Mouse (Mus musculus) embryonic facial prominence, embryonic 14.5 days (tissue): ENCODE results near the gene Cdk14. TPM values are rescaled to one million over a fixed set of nuclear protein-coding genes. Genes with fewer than 3 reads are reported as not detected.

Experiments
- ATAC-seq: fragments of 200-750 bp; cut with Nextera tagmentation; 2 replicates; pipeline ENCODE4 v1.8.0; 2017; ENCODE audit warnings: low read depth, moderate number of reproducible peaks, moderate TSS enrichment
- DNase-seq: peaks from one replicate; pipeline ENCODE4 v3.0.0-alpha.2; 2015; ENCODE audit warnings: low spot score
- H3K27ac ChIP-seq: fragments of 300-500 bp; sonication (generic); replicated peaks from 2 replicates; pipeline ENCODE4 v1.5.1; 2014; ENCODE audit warnings: low read depth, mild to moderate bottlenecking, low read length, moderate library complexity
- H3K27me3 ChIP-seq: fragments of 300-500 bp; sonication (generic); replicated peaks from 2 replicates; pipeline ENCODE4 v1.6.1; 2014; ENCODE audit warnings: low read length; ENCODE audit not compliant: control insufficient read depth, insufficient read depth
- H3K36me3 ChIP-seq: fragments of 300-500 bp; sonication (generic); 2 replicates; pipeline ENCODE4 v1.6.1; 2014; ENCODE audit warnings: low read length, mixed read lengths; ENCODE audit not compliant: control insufficient read depth, insufficient read depth
- H3K4me1 ChIP-seq: fragments of 300-500 bp; sonication (generic); 2 replicates; pipeline ENCODE4 v1.6.1; 2014; ENCODE audit warnings: antibody characterized with exemption, low read length; ENCODE audit not compliant: control insufficient read depth, insufficient read depth
- H3K4me2 ChIP-seq: fragments of 300-500 bp; sonication (generic); 2 replicates; pipeline ENCODE4 v1.6.1; 2014; ENCODE audit warnings: low read depth, mild to moderate bottlenecking, low read length, moderate library complexity, mixed read lengths
- H3K4me3 ChIP-seq: fragments of 300-500 bp; sonication (generic); 2 replicates; pipeline ENCODE4 v1.5.1; 2014; ENCODE audit warnings: low read depth, mild to moderate bottlenecking, low read length
- H3K9ac ChIP-seq: fragments of 300-500 bp; sonication (generic); 2 replicates; pipeline ENCODE4 v1.6.1; 2014; ENCODE audit warnings: low read depth, mild to moderate bottlenecking, low read length, moderate library complexity, mixed read lengths
- H3K9me3 ChIP-seq: fragments of 300-500 bp; sonication (generic); 2 replicates; pipeline ENCODE4 v1.6.1; 2016; ENCODE audit warnings: low read length; ENCODE audit not compliant: control insufficient read depth
- WGBS: fragments of 180-500 bp; shearing (Covaris S2); extraction: QIAGEN DNeasy Blood & Tissue Kit; methylation state at CpG from one replicate; pipeline ENCODE4 v1.1.7; 2014; 5-methylcytosine and 5-hydroxymethylcytosine counted together
- polyA plus RNA-seq: library from polyadenylated mRNA; unstranded; fragments of >200 nt; fragmentation: Nextera tagmentation; extraction: Ambion mirVana; gene quantifications from 2 replicates; pipeline ENCODE4 v1.2.1, GENCODE M21; 2014

The Cdk14 gene
- polyA plus RNA-seq, 1 experiment from 2014 or later = 33.8 TPM

DNA sequence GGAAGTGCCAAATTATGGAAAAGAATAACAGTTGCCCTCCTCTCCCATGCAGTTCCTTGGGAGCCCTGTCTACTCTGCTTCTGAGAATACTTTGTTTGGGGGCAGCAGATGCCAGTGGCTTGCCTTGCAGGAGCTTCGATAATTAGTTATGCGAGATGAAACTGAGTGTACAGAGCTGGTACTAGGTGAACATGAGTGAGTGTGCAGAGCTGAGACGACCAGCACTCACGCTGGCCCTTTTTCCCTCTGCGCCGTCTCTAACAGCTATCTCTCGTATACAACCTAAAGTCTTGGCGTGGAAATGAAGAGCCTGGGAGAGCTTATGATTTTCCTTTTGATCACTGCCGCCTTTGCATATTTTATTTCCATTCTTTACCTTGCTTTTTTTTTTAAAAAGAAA, 558.5 kb downstream of the Cdk14 start:
- Histone ChIP-seq H3K4me3 (no peak overlapping the region), H3K36me3 (0 out of 2 replicates have a peak, but pooled peaks cover 5% of the 10 kb centered on the region), H3K9me3 (no peaks in the 10 kb centered on the region), H3K4me2 (no peak overlapping the region), H3K27ac (no peak overlapping the region), H3K4me1 (peaks cover 5% of the 10 kb centered on the region; the same call in 1 of the 2 replicates), H3K9ac (no peak overlapping the region), H3K27me3 (no peaks in the 10 kb centered on the region)
- DNase-seq (no peak), ATAC-seq (no peak)
- WGBS = 85% methylated on average over 9 of the region's 9 CpGs

DNA sequence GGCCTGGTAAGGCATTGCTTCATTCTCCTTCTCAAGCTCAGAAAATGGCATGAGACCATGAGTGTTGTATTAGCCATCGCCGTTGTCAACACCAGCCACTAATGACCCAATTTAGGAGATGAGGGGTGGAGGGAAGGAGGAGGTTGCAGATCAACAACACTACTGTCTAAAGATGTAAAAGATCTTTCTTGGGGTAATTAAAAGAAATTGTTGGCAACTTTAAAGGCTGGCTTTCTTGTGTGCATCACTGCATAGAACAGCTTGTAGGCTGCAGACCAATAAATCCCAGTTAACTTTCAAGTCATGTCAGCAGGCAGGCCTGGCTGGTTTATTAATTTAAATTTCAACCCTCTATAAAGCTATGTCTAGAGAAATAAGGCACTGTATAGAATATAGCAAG, 559.0 kb downstream of the Cdk14 start:
- no peak overlapping the region for H3K4me2 ChIP-seq
- H3K9ac ChIP-seq = no peak overlapping the region
- 0 out of 2 replicates have a peak, but pooled peaks cover 5% of the 10 kb centered on the region for H3K36me3 ChIP-seq
- WGBS = 89% methylated on average over 2 of the region's 2 CpGs
- no peak overlapping the region for H3K27ac ChIP-seq
- H3K9me3 ChIP-seq = no peaks in the 10 kb centered on the region
- peaks cover 5% of the 10 kb centered on the region; the same call in 1 of the 2 replicates for H3K4me1 ChIP-seq
- H3K4me3 ChIP-seq = no peak overlapping the region
- ATAC-seq = no peak
- no peak for DNase-seq
- H3K27me3 ChIP-seq = no peaks in the 10 kb centered on the region

GRCm38 (mm10) chr5:4858032-4858641, 562.0 kb downstream of the Cdk14 start:
- ATAC-seq (no peak), DNase-seq (peak; percentile 44)
- no peak overlapping the region for H3K9ac ChIP-seq
- H3K27me3 ChIP-seq = no peaks in the 10 kb centered on the region
- H3K4me3 ChIP-seq = no peak overlapping the region
- 55% methylated on average over 5 of the region's 5 CpGs for WGBS
- H3K9me3 ChIP-seq = no peaks in the 10 kb centered on the region
- no peak overlapping the region for H3K4me2 ChIP-seq
- no peaks in the 10 kb centered on the region for H3K36me3 ChIP-seq
- no peak overlapping the region for H3K27ac ChIP-seq
- no peaks in the 10 kb centered on the region for H3K4me1 ChIP-seq

DNA sequence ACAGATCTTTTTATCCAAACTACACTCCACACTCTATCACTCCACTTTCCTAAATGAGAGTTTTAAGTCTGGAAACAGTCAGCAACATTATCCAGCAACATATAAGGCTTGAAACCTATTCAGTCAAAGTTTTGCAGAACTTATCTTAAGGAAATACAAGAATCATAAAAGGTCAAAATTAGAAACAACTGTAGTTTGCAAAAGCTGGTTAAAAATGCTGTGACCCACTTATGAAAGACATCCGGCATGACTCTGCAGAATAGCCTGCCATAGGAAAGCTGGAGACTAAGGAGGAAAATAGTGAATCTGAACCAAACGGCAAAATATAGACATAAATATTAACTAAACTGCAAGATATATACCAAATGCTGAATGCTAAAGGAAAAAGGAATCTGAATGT, 566.6 kb downstream of the Cdk14 start:
- Histone ChIP-seq H3K9ac (no peak overlapping the region), H3K4me1 (0 out of 2 replicates have a peak, but pooled peaks cover 3% of the 10 kb centered on the region), H3K4me2 (no peak overlapping the region), H3K27ac (no peak overlapping the region), H3K4me3 (no peak overlapping the region), H3K36me3 (no peaks in the 10 kb centered on the region), H3K9me3 (no peaks in the 10 kb centered on the region), H3K27me3 (no peaks in the 10 kb centered on the region)
- WGBS = 73% methylated on average over 2 of the region's 2 CpGs
- DNase-seq (no peak), ATAC-seq (no peak)

- WGBS = 69% methylated on average over 6 of the region's 6 CpGs
- Histone ChIP-seq H3K4me2 (no peak overlapping the region), H3K9ac (no peak overlapping the region), H3K27ac (no peak overlapping the region), H3K9me3 (no peaks in the 10 kb centered on the region), H3K4me1 (0 out of 2 replicates have a peak, but pooled peaks cover 3% of the 10 kb centered on the region), H3K36me3 (no peaks in the 10 kb centered on the region), H3K4me3 (no peak overlapping the region), H3K27me3 (no peaks in the 10 kb centered on the region)
- ATAC-seq (no peak), DNase-seq (no peak)
Observed at GRCm38 (mm10) chr5:4852711-4853320, 567.3 kb downstream of the Cdk14 start.

- Histone ChIP-seq H3K9ac (no peak overlapping the region), H3K9me3 (no peaks in the 10 kb centered on the region), H3K27me3 (no peaks in the 10 kb centered on the region), H3K4me1 (0 out of 2 replicates have a peak, but pooled peaks cover 3% of the 10 kb centered on the region), H3K4me2 (no peak overlapping the region), H3K27ac (no peak overlapping the region), H3K4me3 (no peak overlapping the region), H3K36me3 (no peaks in the 10 kb centered on the region)
- ATAC-seq = no peak
- 79% methylated on average over 9 of the region's 9 CpGs for WGBS
- peak; percentile 20 for DNase-seq
Observed at GRCm38 (mm10) chr5:4851934-4852710, 568.0 kb downstream of the Cdk14 start.

DNA sequence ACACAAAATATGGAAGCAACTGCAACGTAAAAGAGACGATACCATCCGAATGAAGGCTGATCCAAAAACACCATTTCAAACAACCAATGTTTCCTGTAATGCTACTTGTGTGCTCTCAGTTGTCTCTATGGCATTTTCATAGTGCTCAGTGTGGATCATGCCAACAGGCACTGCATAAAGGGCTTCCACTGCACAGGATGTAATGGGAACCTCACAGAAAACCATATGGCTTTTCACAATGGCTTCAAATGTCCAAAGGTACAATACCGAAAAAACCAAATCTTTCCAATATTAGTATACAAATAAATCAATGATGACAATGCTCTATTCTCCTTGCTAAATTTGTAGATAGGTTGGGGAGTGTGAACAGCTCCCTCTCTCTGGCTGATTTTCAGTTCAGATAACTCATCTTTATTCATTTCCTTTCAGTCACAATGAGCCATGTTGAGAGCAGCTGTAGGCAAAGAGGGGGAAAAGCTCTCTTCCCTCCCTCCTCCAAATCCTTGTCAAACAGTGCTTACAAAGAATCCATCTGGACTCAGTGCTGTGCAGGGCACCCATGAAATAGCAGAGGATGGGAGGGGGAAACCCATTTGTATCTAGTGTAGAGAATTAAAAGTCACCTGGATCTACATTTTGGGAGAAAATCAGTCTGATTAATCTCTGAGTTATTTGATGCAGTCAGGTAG, 568.7 kb downstream of the Cdk14 start:
- no peak overlapping the region for H3K9ac ChIP-seq
- H3K27ac ChIP-seq = no peak overlapping the region
- no peaks in the 10 kb centered on the region for H3K9me3 ChIP-seq
- 0 out of 2 replicates have a peak, but pooled peaks cover 3% of the 10 kb centered on the region for H3K4me1 ChIP-seq
- H3K36me3 ChIP-seq = no peaks in the 10 kb centered on the region
- DNase-seq (no peak), ATAC-seq (no peak)
- WGBS = 90% methylated on average over 4 of the region's 4 CpGs
- no peaks in the 10 kb centered on the region for H3K27me3 ChIP-seq
- H3K4me3 ChIP-seq = no peak overlapping the region
- H3K4me2 ChIP-seq = no peak overlapping the region

GRCm38 (mm10) chr5:4834819-4835480, 585.2 kb downstream of the Cdk14 start:
- Histone ChIP-seq H3K9me3 (no peaks in the 10 kb centered on the region), H3K27me3 (no peaks in the 10 kb centered on the region), H3K4me3 (no peak overlapping the region), H3K4me1 (peaks cover 11% of the 10 kb centered on the region; the same call in 1 of the 2 replicates), H3K9ac (no peak overlapping the region), H3K4me2 (no peak overlapping the region), H3K36me3 (no peaks in the 10 kb centered on the region), H3K27ac (peak overlapping the region; percentile 39; the same call in 1 of the 2 replicates)
- ATAC-seq (peak; percentile 60), DNase-seq (peak; percentile 61)
- 23% methylated on average over 13 of the region's 13 CpGs for WGBS
